Mouse (Mus musculus) thymus, postnatal 36 days (tissue): Measurements from ENCODE around the gene Prkrip1.
"Not testable (repeated sequence)": the region's sequence is repeated elsewhere in the genome, so short reads cannot be mapped to it uniquely, and the experiment has no call there.

Source experiments
- DNase-seq, 2 experiments: peaks; one replicate each; pipeline ENCODE4 v3.0.0; 2022; ENCODE audit warnings: mixed read lengths in 2 of 2

Prkrip1 gene

DNA sequence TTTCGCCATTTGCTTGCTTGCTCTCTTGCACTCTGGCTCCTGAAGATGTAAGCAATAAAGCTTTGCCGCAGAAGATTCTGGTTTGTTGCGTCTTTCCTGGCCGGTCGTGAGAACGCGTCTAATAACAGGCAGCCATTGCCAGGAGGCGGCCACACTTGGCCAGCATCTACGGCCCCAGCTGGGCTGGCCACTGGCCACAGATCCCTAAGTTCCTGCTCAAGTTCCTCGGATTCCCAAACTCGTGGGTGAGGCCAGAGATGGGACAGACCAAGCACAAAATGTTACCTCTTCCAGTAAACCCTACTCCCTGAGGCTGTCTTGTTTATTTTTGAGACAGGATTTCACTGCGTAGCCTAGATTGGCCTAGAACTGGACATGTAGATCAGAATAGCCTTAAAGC is 38.7 kb downstream of the Prkrip1 start:
- not testable (repeated sequence) for DNase-seq

DNA sequence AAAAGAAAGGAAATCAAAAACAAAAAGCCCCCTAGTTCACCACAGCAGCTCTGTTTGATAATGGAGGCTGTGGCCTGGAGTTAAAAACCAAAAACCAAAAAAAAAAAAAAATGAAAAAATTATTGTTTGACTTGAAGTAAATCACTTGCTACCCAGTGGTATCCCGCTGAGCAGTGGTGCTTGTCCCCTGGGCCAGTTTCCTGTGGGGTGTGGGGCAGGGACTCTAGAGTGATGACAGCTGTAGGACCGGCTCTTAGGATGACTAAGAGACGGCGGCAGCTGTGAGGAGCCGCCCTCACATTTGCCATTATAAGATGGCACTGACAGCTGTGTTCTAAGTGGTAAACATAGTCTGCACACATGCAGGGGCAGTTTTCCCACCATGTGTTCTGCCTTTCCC is 43.4 kb downstream of the Prkrip1 start:
- peak in 1 of 2 experiments; percentile 22 for DNase-seq

DNA sequence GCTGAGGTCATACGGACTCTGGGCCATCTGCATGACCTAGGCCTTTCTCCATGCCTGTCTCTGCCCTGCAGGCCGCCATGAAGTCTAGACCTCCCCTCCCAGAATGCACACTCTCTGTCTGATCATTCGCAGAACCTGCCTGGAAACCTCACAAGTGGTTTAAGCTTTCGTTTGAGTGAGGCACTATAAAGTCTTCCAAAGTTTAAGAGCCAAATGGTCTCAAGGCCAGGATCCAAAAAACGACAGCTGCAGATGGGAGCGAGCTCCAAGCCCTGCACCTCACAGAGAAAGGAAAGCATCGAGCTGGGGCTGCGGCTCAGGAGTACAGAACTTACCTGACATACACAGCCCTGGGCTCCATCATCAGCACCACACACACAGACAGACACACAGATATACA is 46.4 kb downstream of the Prkrip1 start:
- DNase-seq: no peak

DNA sequence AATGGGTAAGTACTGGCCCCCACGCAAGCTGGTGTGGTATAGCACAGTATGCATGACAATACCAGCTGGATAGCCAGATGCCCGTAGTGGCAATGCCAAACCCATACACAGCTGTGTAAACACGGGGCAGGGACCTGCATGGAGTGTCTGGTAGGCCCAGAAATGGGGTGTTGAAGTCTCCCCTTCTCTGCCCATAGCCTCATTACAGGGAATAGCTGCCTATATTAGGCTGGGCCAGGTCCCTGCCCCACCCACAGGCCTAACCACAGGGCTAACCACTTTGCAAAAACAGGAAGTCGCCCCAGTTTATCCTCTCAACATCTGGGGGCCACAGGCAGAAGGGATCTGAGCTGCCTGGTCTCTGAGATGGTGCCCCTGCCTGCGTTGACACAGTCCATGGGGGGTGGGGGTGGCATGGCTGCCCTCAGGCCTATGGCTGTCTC is 49.6 kb downstream of the Prkrip1 start:
- DNase-seq: peak; percentile 66 to 72

DNA sequence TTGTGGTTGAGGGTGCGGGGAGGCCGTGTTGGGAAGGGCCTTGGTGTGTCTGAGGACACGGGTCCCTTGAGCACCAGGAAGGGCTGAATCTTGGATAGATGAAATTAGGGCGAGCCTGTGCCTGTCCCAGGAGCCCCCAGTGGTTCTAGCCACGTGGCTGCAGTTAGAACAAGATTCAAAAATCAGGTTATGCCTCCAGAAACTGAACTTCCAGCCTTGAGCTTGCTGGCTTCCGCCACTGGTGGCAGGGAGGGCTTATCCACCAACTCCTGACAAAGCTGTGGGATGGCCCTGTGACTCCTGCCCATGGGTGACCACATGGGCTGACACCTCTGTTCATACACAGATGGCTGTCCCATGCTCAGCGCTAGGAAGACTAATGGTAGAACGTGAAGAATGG is 51.1 kb downstream of the Prkrip1 start:
- DNase-seq: peak in 1 of 2 experiments; percentile 44

DNA sequence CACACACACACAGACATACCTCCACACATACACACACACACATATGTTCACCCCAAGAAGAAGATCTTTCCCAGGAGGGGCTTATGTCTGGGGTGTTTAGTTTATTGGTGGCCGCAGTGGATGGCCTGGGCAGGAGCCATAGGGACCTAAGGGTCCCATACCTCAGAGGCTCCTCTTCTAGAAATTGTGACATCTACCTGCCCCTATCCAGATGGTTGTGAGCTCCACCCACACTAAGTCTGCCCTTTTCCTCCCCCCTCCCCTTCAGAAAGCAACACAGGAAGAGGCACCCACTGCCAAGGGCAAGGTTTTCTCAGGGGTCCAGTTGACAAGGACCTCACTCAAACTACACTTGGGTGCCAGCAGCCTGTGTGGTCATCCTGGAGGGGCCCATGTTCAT is 51.8 kb downstream of the Prkrip1 start:
- peak; percentile 72 to 80 for DNase-seq

DNA sequence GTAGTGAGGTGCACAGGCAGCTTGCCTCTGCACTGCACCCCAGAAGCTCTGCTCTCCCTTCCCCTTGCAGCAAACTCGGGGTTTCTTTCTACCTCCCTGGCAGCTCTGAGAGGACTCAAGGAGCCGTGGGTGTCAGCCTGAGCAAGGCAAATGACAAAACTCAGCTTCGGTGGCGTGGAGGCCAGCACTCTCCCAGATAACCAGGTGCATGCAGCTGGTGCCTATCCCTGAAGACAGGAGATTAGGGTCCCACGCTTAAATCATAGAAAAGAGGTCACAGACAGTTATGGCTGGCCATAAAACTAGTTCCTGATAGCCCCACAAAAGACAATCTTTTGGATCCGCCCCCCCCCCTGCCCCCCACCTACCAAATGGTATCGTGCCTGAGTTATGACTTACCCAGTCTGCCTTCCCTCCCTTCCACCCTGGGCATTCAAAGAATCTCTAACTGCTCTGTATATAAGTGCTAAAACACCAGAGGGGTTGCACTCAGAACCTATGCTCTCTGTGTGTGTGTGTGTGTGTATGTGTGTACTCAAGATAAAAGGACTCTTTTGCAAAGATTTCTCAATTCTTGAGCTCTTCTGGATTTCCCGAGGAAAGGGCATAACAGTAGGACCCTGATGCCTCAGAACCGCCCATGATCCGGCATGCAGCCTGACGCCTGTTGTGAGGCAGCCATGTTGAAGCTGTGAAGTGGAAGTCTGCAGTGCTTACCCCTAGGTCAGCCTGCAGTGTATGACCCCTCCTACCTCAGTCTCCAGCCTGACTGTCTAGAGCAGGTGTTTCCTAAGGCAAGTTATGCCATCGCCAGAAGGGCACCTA is 53.9 kb downstream of the Prkrip1 start:
- no peak for DNase-seq

DNA sequence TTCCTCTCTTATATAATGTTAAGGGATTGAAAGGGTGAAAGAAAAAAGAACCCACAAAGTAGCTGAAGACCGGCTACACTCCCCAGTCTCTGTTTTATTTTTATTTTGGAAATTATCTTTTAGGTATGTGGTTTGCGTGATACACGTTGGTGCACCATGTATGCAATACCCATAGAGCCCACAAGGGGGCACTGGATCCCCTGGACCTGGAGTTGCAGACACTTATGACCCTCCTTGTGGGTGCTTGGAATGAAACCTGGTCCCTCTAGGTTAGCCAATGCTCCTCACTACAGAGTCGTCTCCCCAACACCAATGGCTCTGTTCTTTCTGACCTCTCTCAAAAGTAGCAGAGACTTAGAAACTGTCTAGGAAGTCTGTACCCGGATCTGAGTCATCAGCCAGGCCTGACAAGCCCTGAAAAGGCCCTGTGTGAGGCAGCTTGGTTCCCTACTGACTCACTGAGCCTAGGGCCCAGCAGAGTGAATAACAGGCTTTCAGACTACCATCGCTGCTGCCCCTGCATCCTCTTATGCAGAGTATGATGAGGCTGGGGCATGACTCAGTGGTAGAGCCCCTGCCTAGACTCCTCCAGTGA is 55.5 kb downstream of the Prkrip1 start:
- no peak for DNase-seq

DNA sequence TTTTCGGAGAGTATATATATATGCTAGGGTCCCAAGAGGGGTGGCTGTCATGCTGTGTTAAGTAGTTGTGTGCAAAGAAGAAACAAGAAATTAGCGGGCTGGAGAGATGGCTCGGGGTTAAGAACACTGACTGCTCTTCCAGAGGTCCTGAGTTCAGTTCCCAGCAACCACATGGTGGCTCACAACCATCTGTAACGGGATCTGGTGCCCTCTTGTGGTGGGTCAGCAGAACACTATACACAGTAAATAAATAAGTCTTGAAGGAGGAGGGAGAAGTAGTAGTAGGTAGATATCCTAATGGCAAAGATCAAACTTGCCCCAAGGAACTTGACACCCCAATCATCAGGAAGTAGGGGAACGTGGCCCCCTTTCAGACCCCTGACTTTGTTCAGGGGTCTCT is 56.0 kb downstream of the Prkrip1 start:
- DNase-seq: no peak

DNA sequence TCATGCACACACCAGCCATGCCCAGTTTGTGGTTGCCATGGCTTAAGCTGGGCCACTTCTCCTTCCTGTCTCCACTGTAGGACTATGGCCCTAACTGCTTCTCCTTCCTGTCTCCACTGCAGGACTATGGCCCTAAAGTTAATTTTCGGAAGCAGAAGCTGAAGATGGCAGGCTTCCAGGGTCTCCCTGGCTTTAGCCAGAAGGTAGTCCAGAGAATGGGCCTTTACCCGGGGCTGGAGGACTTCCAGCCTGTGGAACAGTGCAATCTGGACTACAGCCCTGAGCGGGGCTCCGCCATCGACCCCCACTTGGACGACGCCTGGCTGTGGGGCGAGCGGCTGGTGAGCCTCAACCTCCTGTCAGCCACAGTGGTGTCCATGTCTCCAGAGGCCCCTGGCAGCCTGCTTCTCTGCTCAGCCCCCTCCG is 58.7 kb downstream of the Prkrip1 start:
- no peak for DNase-seq

DNA sequence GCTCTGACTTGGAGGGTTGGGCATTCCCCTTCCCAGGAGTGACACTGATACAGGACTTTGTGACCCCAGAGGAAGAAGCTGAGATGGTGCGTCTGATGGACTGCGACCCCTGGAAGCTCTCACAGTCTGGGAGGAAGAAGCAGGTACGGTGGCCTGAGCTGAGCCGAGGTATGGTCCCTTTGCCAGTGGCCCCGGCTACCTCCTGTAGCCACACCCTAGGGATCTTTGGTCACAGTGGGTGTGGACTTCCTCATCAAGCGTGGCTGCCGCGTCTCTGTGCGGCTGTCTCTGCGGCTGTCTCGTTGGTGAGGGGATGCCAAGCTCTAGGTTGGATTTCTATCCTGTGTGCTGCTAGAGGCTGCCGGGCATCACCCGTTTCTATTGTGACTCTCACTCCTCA is 59.4 kb downstream of the Prkrip1 start:
- no peak for DNase-seq

DNA sequence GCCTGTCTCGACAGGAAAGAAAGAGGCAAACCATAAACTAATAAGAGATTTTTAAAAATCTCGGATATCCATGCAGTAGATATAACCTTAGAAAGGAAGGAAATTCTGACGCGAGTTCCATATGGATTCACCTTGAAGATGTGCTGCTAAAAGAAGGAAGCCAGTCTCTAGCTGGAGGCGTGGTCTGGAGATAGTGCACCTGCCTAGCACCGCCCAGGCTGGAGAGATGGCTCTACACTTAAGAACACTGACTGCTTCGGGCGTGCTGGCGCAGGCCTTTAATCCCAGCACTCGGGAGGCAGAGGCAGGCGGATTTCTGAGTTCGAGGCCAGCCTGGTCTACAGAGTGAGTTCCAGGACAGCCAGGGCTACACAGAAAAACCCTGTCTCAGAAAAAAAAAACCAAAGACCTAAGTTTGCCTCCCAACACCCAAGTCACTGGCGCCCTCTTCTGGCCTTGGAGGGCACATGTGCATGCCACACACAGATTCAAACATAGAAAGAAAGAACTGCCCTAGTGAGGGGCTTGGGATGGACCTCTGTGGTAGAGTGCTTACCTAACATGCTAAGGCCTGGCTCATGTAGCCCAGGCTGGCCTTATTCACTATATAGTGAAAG is 61.0 kb downstream of the Prkrip1 start:
- peak; percentile 69 to 70 for DNase-seq

DNA sequence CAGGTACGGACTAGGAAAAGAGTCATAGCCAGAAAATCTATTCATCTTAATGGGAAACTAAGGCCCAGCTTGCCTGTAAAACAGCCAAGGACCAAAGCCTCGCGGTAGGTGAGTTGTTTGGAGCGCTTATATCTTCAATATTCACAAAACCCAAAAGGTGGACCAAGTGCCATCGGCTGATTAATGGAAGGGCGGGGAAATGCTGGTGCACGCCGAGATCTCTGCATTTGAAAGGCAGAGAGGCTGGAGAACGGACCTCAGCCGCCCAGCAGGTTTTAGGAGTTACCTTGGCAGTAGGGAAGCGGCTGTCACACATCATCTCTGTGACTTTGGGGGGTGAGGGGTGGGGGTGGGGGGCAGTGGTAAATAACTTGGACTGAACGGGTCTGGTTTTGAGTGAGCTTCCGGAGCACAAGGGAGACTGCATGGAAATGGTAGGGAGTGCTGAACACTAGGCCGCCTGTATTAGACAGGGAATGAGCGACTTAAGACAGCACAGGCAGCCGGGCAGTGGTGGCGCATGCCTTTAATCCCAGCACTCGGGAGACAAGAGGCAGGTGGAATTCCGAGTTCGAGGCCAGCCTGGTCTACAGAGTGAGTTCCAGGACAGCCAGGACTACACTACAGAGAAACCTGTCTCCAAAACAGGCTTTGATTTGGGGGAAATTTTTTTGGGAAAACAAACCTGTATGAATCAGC is 62.3 kb downstream of the Prkrip1 start:
- DNase-seq: no peak

DNA sequence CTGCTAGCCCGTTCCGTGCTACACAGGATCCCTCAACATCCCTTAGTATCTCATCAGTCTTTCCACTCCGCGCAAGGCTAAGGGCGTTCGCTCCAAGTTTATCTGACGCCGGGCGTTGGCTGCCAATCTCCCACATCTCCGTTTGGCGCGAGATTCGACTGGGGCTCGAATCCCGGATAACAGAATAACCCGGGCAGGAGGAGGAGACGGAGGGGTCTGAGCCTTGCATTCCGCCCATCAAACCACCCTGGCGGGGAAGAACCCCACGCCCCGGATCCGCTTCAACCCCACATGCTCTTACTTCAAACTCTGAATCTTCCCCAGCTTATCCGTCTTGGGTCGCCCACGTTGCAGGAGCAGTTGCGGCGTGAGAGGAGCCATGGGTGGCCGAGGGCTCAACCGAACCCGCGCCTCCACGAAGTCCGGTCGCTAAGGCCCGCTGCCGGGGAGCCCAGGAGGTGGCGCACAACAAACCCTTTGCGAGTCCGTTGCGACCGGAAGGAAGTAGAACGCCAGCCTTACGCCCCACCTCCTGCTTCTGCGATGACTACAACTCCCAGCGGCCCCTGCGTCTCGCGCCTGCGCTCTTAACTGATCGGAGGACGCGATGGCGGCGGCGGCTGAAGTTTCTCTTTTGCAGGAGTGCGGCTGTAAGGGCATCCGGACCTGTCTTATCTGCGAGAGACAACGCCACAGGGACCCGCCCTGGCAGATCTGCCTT is 63.0 kb downstream of the Prkrip1 start, which contains the start of the genes Lrwd1 and Alkbh4:
Lrwd1 (minus strand) TSS at position 504 of the 721 bp plus-strand sequence.
Alkbh4 (plus strand) TSS at position 576 of the 721 bp plus-strand sequence.
- peak; percentile 97 to 98 for DNase-seq
